Mouse (Mus musculus): ENCODE measurements around the gene Myb. TPM values are rescaled to one million over a fixed set of nuclear protein-coding genes. Genes with fewer than 3 reads are reported as not detected.

Gene Myb
- total and polyA plus RNA-seq, 3 experiments, result 133 to 245 (median 155) TPM

DNA sequence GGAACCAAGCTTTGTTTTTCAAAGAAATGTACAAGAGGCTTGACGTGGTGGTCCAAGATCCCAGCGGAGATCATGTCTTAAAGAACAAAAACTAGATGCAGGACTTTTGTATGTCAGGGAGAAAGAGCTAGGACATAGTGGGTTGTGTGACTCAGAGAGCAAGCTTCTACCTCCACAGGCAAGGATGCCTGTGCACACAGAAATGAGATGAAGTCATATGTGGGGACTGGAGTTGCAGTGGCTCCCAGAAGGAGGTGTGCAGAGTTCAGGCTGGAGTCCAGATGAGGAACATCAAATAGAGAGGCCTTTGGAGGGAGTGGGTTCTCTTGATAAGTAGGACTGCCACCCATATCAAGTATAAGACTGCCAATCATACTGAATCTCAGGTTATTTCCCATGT lies 65.9 kb downstream of the Myb start:
- Histone ChIP-seq H3K9me3 (replicated peaks; ENCODE audit: insufficient read depth, low read length) (no peaks in the 10 kb centered on the region), H3K27ac (ENCODE audit: control insufficient read depth, low read depth, low read length) (no peak overlapping the region), H3K4me1 (ENCODE audit: control insufficient read depth in 1 of 2, insufficient read depth in 2 of 2, low read length in 2 of 2) (peaks cover 0 to 3% of the 10 kb centered on the region in 2 experiments; a peak in 2 of 4 replicates), H3K27me3 (ENCODE audit: control insufficient read depth in 1 of 2, insufficient read depth in 2 of 2, low read length in 2 of 2) (no peaks in the 10 kb centered on the region), H3K36me3 (ENCODE audit: control insufficient read depth in 1 of 2, insufficient read depth in 2 of 2, low read length in 2 of 2) (no peaks in the 10 kb centered on the region), H3K79me2 (ENCODE audit: control insufficient read depth, insufficient read depth, low read length, poor library complexity) (no peaks in the 10 kb centered on the region), H3K4me3 (ENCODE audit: control insufficient read depth in 1 of 2, insufficient read depth in 1 of 2, low read depth in 2 of 2, low read length in 2 of 2) (no peak overlapping the region), H3K9ac (ENCODE audit: control insufficient read depth, low read depth, low read length, poor library complexity, severe bottlenecking) (no peak overlapping the region)
- no peak for DNase-seq (ENCODE audit: low read depth, low spot score)
- no peak for TF ChIP-seq KAT2A (conservative IDR thresholded peaks at IDR 0.05; ENCODE audit: low read depth, low read length)
- no peak for TF ChIP-seq MYC (IDR thresholded peaks at IDR 0.05; ENCODE audit: low read depth, low read length)
- no peak for TF ChIP-seq SIN3A (IDR thresholded peaks at IDR 0.05; ENCODE audit: low read length)
- TF ChIP-seq ZC3H11A (IDR thresholded peaks at IDR 0.05; ENCODE audit: low read depth, low read length), result no peak
- no peak for TF ChIP-seq EP300 (IDR thresholded peaks at IDR 0.05; ENCODE audit: low read depth in 1 of 2, low read length in 2 of 2)
- TF ChIP-seq POLR2AphosphoS2 (IDR thresholded peaks at IDR 0.05; ENCODE audit: low read length), result no peak
- TF ChIP-seq NELFE (IDR thresholded peaks at IDR 0.05; ENCODE audit: low read depth, low read length), result no peak
- TF ChIP-seq MAFK (IDR thresholded peaks at IDR 0.05; ENCODE audit: borderline replicate concordance, low read depth, low read length), result no peak
- TF ChIP-seq JUND (IDR thresholded peaks at IDR 0.05; ENCODE audit: low read depth, low read length), result no peak
- TF ChIP-seq CHD1 (IDR thresholded peaks at IDR 0.05; ENCODE audit: low read depth, low read length), result no peak
- TF ChIP-seq MAZ (IDR thresholded peaks at IDR 0.05; ENCODE audit: low read depth, low read length), result no peak
- TF ChIP-seq MYB (IDR thresholded peaks at IDR 0.05; ENCODE audit: low read depth, low read length), result no peak
- TF ChIP-seq ELF1 (IDR thresholded peaks at IDR 0.05; ENCODE audit: low read depth, low read length), result no peak
- TF ChIP-seq MAX (IDR thresholded peaks at IDR 0.05; ENCODE audit: low read length), result no peak

DNA sequence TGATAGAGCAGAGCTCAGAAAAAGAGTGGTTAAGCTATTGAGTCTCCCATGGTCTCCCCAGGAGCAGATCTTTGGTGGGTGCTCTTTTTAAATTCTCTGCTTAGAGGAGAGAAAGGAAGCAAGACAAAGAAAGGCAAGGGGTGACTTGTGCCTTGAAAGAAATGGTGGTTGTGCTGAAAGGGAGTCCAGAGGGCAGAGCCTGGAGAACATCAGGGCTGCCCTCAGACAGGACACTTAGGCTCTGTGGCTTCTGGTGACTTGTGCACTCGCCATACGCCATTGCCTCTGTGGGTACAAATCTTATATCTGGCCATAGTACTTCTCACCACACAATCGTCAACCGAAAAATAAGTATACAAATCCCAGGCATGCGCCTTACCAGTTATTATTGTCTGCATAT lies 67.5 kb downstream of the Myb start:
- Histone ChIP-seq H3K79me2 (ENCODE audit: control insufficient read depth, insufficient read depth, low read length, poor library complexity) (no peaks in the 10 kb centered on the region), H3K9me3 (replicated peaks; ENCODE audit: insufficient read depth, low read length) (no peaks in the 10 kb centered on the region), H3K27ac (ENCODE audit: control insufficient read depth, low read depth, low read length) (no peak overlapping the region), H3K36me3 (ENCODE audit: control insufficient read depth in 1 of 2, insufficient read depth in 2 of 2, low read length in 2 of 2) (no peaks in the 10 kb centered on the region), H3K27me3 (ENCODE audit: control insufficient read depth in 1 of 2, insufficient read depth in 2 of 2, low read length in 2 of 2) (no peaks in the 10 kb centered on the region), H3K4me3 (ENCODE audit: control insufficient read depth in 1 of 2, insufficient read depth in 1 of 2, low read depth in 2 of 2, low read length in 2 of 2) (no peak overlapping the region), H3K4me1 (ENCODE audit: control insufficient read depth in 1 of 2, insufficient read depth in 2 of 2, low read length in 2 of 2) (peaks cover 0 to 3% of the 10 kb centered on the region in 2 experiments; a peak in 2 of 4 replicates), H3K9ac (ENCODE audit: control insufficient read depth, low read depth, low read length, poor library complexity, severe bottlenecking) (no peak overlapping the region)
- DNase-seq (ENCODE audit: low read depth, low spot score), result no peak
- TF ChIP-seq E2F4 (IDR thresholded peaks at IDR 0.05; ENCODE audit: borderline replicate concordance, low read depth, low read length) (no peak), HCFC1 (IDR thresholded peaks at IDR 0.05; ENCODE audit: low read depth, low read length) (no peak), RAD21 (IDR thresholded peaks at IDR 0.05; ENCODE audit: low read depth, low read length) (no peak), ZMIZ1 (IDR thresholded peaks at IDR 0.05; ENCODE audit: low read depth, low read length) (no peak), NELFE (IDR thresholded peaks at IDR 0.05; ENCODE audit: low read depth, low read length) (no peak), POLR2A (IDR thresholded peaks at IDR 0.05; ENCODE audit: control insufficient read depth in 1 of 2, insufficient read depth in 1 of 2, low read depth in 1 of 2, low read length in 2 of 2, poor library complexity in 1 of 2) (no peak), BHLHE40 (IDR thresholded peaks at IDR 0.05; ENCODE audit: borderline replicate concordance, low read depth, low read length) (no peak), MAFK (IDR thresholded peaks at IDR 0.05; ENCODE audit: borderline replicate concordance, low read depth, low read length) (no peak), CTCF (IDR thresholded peaks at IDR 0.05 in 2 of 3, conservative IDR thresholded peaks at IDR 0.05 in 1 of 3; ENCODE audit: control insufficient read depth in 1 of 3, insufficient read depth in 1 of 3, low read depth in 2 of 3, low read length in 3 of 3, poor library complexity in 1 of 3, severe bottlenecking in 1 of 3) (no peak), POLR2AphosphoS2 (IDR thresholded peaks at IDR 0.05; ENCODE audit: low read length) (no peak), MAZ (IDR thresholded peaks at IDR 0.05; ENCODE audit: low read depth, low read length) (no peak), CHD2 (IDR thresholded peaks at IDR 0.05; ENCODE audit: low read length) (no peak)

All from MEL (cell line).